Mouse (Mus musculus) kidney, embryonic 16.5 days (tissue): ENCODE measurements around the gene Gm20388. TPM values are rescaled to one million over a fixed set of nuclear protein-coding genes. Genes with fewer than 3 reads are reported as not detected.

ENCODE experiments used
- ATAC-seq: fragments of 200-750 bp; cut with Nextera tagmentation; 2 replicates; pipeline ENCODE4 v1.8.0; 2017; ENCODE audit warnings: moderate TSS enrichment; ENCODE audit not compliant: low FRiP score, low TSS enrichment
- H3K27ac ChIP-seq: fragments of 300-500 bp; sonication (generic); 2 replicates; pipeline ENCODE4 v1.5.1; 2014; ENCODE audit warnings: low read length
- H3K27me3 ChIP-seq: fragments of 300-500 bp; sonication (generic); 2 replicates; pipeline ENCODE4 v1.6.1; 2014; ENCODE audit warnings: low read length, control low read depth, mixed read lengths; ENCODE audit not compliant: insufficient read depth
- H3K36me3 ChIP-seq: fragments of 300-500 bp; sonication (generic); 2 replicates; pipeline ENCODE4 v1.6.1; 2014; ENCODE audit warnings: low read length, control low read depth, mixed read lengths; ENCODE audit not compliant: insufficient read depth
- H3K4me1 ChIP-seq: fragments of 300-500 bp; sonication (generic); 2 replicates; pipeline ENCODE4 v1.6.1; 2014; ENCODE audit warnings: low read length, control low read depth, mixed read lengths; ENCODE audit not compliant: insufficient read depth
- H3K4me2 ChIP-seq: fragments of 300-500 bp; sonication (generic); replicated peaks from 2 replicates; pipeline ENCODE4 v1.6.1; 2014; ENCODE audit warnings: low read depth, low read length
- H3K4me3 ChIP-seq: fragments of 300-500 bp; sonication (generic); 2 replicates; pipeline ENCODE4 v1.5.1; 2014; ENCODE audit warnings: mild to moderate bottlenecking, low read length
- H3K9ac ChIP-seq: fragments of 300-500 bp; sonication (generic); replicated peaks from 2 replicates; pipeline ENCODE4 v1.6.1; 2014; ENCODE audit warnings: low read length
- H3K9me3 ChIP-seq: fragments of 300-500 bp; sonication (generic); 2 replicates; pipeline ENCODE4 v1.6.1; 2016; ENCODE audit warnings: low read length, control low read depth
- WGBS: fragments of 180-500 bp; shearing (Covaris S2); extraction: QIAGEN DNeasy Blood & Tissue Kit; methylation state at CpG from one replicate; pipeline ENCODE4 v1.1.7; 2014; 5-methylcytosine and 5-hydroxymethylcytosine counted together
- polyA plus RNA-seq: library from polyadenylated mRNA; unstranded; fragments of >200 nt; fragmentation: Nextera tagmentation; extraction: Ambion mirVana; gene quantifications from 2 replicates; pipeline ENCODE4 v1.2.1, GENCODE M21; 2015

The Gm20388 gene
- polyA plus RNA-seq, 1 experiment from 2014 or later, result 7.7 TPM

GRCm38 (mm10) chr8:123827523-123827922, 3916.9 kb downstream of the Gm20388 start:
- Histone ChIP-seq H3K36me3 (peaks cover 36% of the 10 kb centered on the region), H3K9me3 (no peaks in the 10 kb centered on the region), H3K4me1 (no peaks in the 10 kb centered on the region), H3K4me2 (no peak overlapping the region), H3K9ac (no peak overlapping the region), H3K27me3 (no peaks in the 10 kb centered on the region), H3K4me3 (no peak overlapping the region), H3K27ac (no peak overlapping the region)
- no peak for ATAC-seq
- WGBS, result 92% methylated on average over 13 of the region's 13 CpGs

- Histone ChIP-seq H3K4me1 (no peaks in the 10 kb centered on the region), H3K9me3 (no peaks in the 10 kb centered on the region), H3K27ac (no peak overlapping the region), H3K4me3 (no peak overlapping the region), H3K9ac (no peak overlapping the region), H3K4me2 (no peak overlapping the region), H3K36me3 (peaks cover 58% of the 10 kb centered on the region), H3K27me3 (no peaks in the 10 kb centered on the region)
- 96% methylated on average over 4 of the region's 4 CpGs for WGBS
- no peak for ATAC-seq
Measured at GRCm38 (mm10) chr8:123832757-123833156, 3922.1 kb downstream of the Gm20388 start.

GRCm38 (mm10) chr8:123835451-123835850, 3924.8 kb downstream of the Gm20388 start:
- no peak overlapping the region for H3K4me2 ChIP-seq
- H3K27me3 ChIP-seq, result no peaks in the 10 kb centered on the region
- H3K9me3 ChIP-seq, result no peaks in the 10 kb centered on the region
- no peak overlapping the region for H3K9ac ChIP-seq
- WGBS, result 59% methylated on average over 9 of the region's 9 CpGs
- ATAC-seq, result no peak
- no peaks in the 10 kb centered on the region for H3K4me1 ChIP-seq
- H3K36me3 ChIP-seq, result peaks cover 39% of the 10 kb centered on the region
- H3K4me3 ChIP-seq, result no peak overlapping the region
- no peak overlapping the region for H3K27ac ChIP-seq

- Histone ChIP-seq H3K27ac (no peak overlapping the region), H3K36me3 (peaks cover 39% of the 10 kb centered on the region)
Measured at GRCm38 (mm10) chr8:123836354-123836753, 3925.7 kb downstream of the Gm20388 start.

GRCm38 (mm10) chr8:123838496-123838895, 3927.9 kb downstream of the Gm20388 start:
- Histone ChIP-seq H3K4me2 (no peak overlapping the region), H3K4me1 (no peaks in the 10 kb centered on the region), H3K9me3 (no peaks in the 10 kb centered on the region), H3K4me3 (no peak overlapping the region), H3K9ac (no peak overlapping the region), H3K36me3 (peaks cover 24% of the 10 kb centered on the region), H3K27ac (no peak overlapping the region), H3K27me3 (no peaks in the 10 kb centered on the region)
- WGBS, result 68% methylated on average over 9 of the region's 9 CpGs
- ATAC-seq, result no peak

More at GRCm38 (mm10) chr8:123836354-123836753, 3925.7 kb downstream of the Gm20388 start:
- Histone ChIP-seq H3K4me2 (no peak overlapping the region), H3K27me3 (no peaks in the 10 kb centered on the region), H3K9me3 (no peaks in the 10 kb centered on the region), H3K4me1 (no peaks in the 10 kb centered on the region), H3K9ac (no peak overlapping the region), H3K4me3 (no peak overlapping the region)
- WGBS, result 95% methylated on average over 6 of the region's 6 CpGs
- ATAC-seq, result no peak

GRCm38 (mm10) chr8:123840578-123841345, 3930.1 kb downstream of the Gm20388 start:
- no peak overlapping the region for H3K4me2 ChIP-seq
- H3K27me3 ChIP-seq, result no peaks in the 10 kb centered on the region
- no peak for ATAC-seq
- no peak overlapping the region for H3K9ac ChIP-seq
- 90% methylated on average over 15 of the region's 15 CpGs for WGBS
- H3K9me3 ChIP-seq, result no peaks in the 10 kb centered on the region
- H3K4me3 ChIP-seq, result no peak overlapping the region
- H3K36me3 ChIP-seq, result peaks cover 4% of the 10 kb centered on the region; the same call in 1 of the 2 replicates
- H3K4me1 ChIP-seq, result no peaks in the 10 kb centered on the region
- H3K27ac ChIP-seq, result no peak overlapping the region

- no peak for ATAC-seq
- 91% methylated on average over 12 of the region's 12 CpGs for WGBS
Measured at GRCm38 (mm10) chr8:123842086-123842485, 3931.4 kb downstream of the Gm20388 start.

GRCm38 (mm10) chr8:123844341-123844740, 3933.7 kb downstream of the Gm20388 start:
- no peak for ATAC-seq
- H3K4me2 ChIP-seq, result no peak overlapping the region
- H3K36me3 ChIP-seq, result no peaks in the 10 kb centered on the region
- H3K4me1 ChIP-seq, result no peaks in the 10 kb centered on the region
- no peak overlapping the region for H3K9ac ChIP-seq
- H3K9me3 ChIP-seq, result no peaks in the 10 kb centered on the region
- H3K27me3 ChIP-seq, result no peaks in the 10 kb centered on the region
- H3K4me3 ChIP-seq, result no peak overlapping the region
- no peak overlapping the region for H3K27ac ChIP-seq
- 76% methylated on average over 7 of the region's 7 CpGs for WGBS

More at GRCm38 (mm10) chr8:123842086-123842485, 3931.4 kb downstream of the Gm20388 start:
- Histone ChIP-seq H3K27me3 (no peaks in the 10 kb centered on the region), H3K9me3 (no peaks in the 10 kb centered on the region), H3K9ac (no peak overlapping the region), H3K4me3 (no peak overlapping the region), H3K27ac (no peak overlapping the region), H3K36me3 (peaks cover 4% of the 10 kb centered on the region; the same call in 1 of the 2 replicates), H3K4me1 (no peaks in the 10 kb centered on the region), H3K4me2 (no peak overlapping the region)

GRCm38 (mm10) chr8:123845114-123845513, 3934.5 kb downstream of the Gm20388 start:
- no peaks in the 10 kb centered on the region for H3K4me1 ChIP-seq
- no peak for ATAC-seq
- H3K36me3 ChIP-seq, result no peaks in the 10 kb centered on the region
- H3K4me3 ChIP-seq, result no peak overlapping the region
- no peaks in the 10 kb centered on the region for H3K9me3 ChIP-seq
- H3K27me3 ChIP-seq, result no peaks in the 10 kb centered on the region
- no peak overlapping the region for H3K9ac ChIP-seq
- no peak overlapping the region for H3K4me2 ChIP-seq
- WGBS, result 72% methylated on average over 13 of the region's 13 CpGs
- H3K27ac ChIP-seq, result no peak overlapping the region

GRCm38 (mm10) chr8:123845991-123846390, 3935.3 kb downstream of the Gm20388 start:
- Histone ChIP-seq H3K4me1 (no peaks in the 10 kb centered on the region), H3K4me2 (no peak overlapping the region), H3K27ac (no peak overlapping the region), H3K9me3 (no peaks in the 10 kb centered on the region), H3K36me3 (no peaks in the 10 kb centered on the region), H3K4me3 (no peak overlapping the region), H3K9ac (no peak overlapping the region), H3K27me3 (no peaks in the 10 kb centered on the region)
- 89% methylated on average over 10 of the region's 10 CpGs for WGBS
- no peak for ATAC-seq
